Mouse (Mus musculus): ENCODE measurements around the gene Col23a1. TPM values are rescaled to one million over a fixed set of nuclear protein-coding genes. Genes with fewer than 3 reads are reported as not detected.
"Not testable (repeated sequence)": the region's sequence is repeated elsewhere in the genome, so short reads cannot be mapped to it uniquely, and the experiment has no call there.

Col23a1 gene
- total RNA-seq, 2 experiments from 2014 or later: 2.6 to 7.0 TPM

- DNase-seq: peak; percentile 94 to 97
Observed at GRCm38 (mm10) chr11:51619409-51620060, 329.8 kb downstream of the Col23a1 start, which contains the start of gene Nhp2. Gene Nhp2, plus strand, starts transcription at chr11:51619735.

GRCm38 (mm10) chr11:51620084-51620483 is 330.4 kb downstream of the Col23a1 start:
- no peak for DNase-seq

- no peak for DNase-seq
Observed at GRCm38 (mm10) chr11:51621776-51622175, 332.1 kb downstream of the Col23a1 start.

GRCm38 (mm10) chr11:51622971-51623491 is 333.3 kb downstream of the Col23a1 start:
- DNase-seq: no peak

GRCm38 (mm10) chr11:51625187-51625820 is 335.6 kb downstream of the Col23a1 start:
- no peak for DNase-seq

GRCm38 (mm10) chr11:51627425-51627824 is 337.7 kb downstream of the Col23a1 start:
- no peak for DNase-seq

GRCm38 (mm10) chr11:51627907-51628306 is 338.2 kb downstream of the Col23a1 start:
- DNase-seq: no peak

- no peak for DNase-seq
Observed at GRCm38 (mm10) chr11:51629651-51630314, 340.1 kb downstream of the Col23a1 start.

GRCm38 (mm10) chr11:51632130-51632753 is 342.5 kb downstream of the Col23a1 start:
- peak in 1 of 2 experiments; percentile 35 for DNase-seq

- not testable (repeated sequence) for DNase-seq
Observed at GRCm38 (mm10) chr11:51633200-51633599, 343.5 kb downstream of the Col23a1 start.

Other genes starting within 250 kb of the Col23a1 start
- not detected for gene Olfr1375, start 241.8 kb upstream of the Col23a1 start, total RNA-seq (2021)
- 1 to 10 TPM; 4.8 to 6.4 TPM for gene Zfp354a, start 230.7 kb upstream of the Col23a1 start, total RNA-seq (2021)
- not detected for gene Gm12569, start 69.4 kb upstream of the Col23a1 start, total RNA-seq (2021)
- 100 to 1,000 TPM in 1 of 2 experiments, 10 to 100 TPM in 1; 84.2 to 110 TPM for gene Clk4, start 28.2 kb upstream of the Col23a1 start, total RNA-seq (2021)
- gene BC049762, start 26.9 kb upstream of the Col23a1 start, total RNA-seq (2021): not detected